Mouse (Mus musculus): ENCODE measurements around the gene Gnb2. TPM values are rescaled to one million over a fixed set of nuclear protein-coding genes. Genes with fewer than 3 reads are reported as not detected.

The Gnb2 gene
- polyA plus RNA-seq, 1 experiment from 2014 or later, result 513 TPM

DNA sequence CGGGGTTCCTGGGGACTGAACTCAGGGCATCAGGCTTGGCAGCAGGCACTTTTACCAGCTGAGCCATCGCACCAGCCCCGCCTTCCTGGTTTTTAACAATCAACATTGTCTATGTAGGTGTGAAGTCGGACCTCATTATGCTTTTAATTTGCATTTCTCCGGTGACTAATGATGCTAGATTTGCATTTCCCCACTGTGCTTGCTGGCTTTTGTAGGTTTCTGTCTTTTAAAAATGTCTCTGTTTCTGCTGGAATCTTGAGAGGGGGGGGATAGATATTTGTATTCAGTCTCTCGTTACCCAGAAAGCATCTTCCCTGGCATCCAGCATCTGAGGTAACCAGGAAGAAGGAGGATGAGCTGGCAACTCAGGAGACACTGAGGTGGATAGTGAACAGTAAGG is 28.2 kb upstream of the Gnb2 start:
- TF ChIP-seq EP300 (IDR thresholded peaks at IDR 0.05) (no peak), CTCF (IDR thresholded peaks at IDR 0.05) (no peak)
- ATAC-seq (no peak), DNase-seq (ENCODE audit: low spot score) (no peak)
- Histone ChIP-seq H3K9me3 (ENCODE audit: low read length) (no peaks in the 10 kb centered on the region), H3K27me3 (replicated peaks; ENCODE audit: insufficient read depth, low read length) (no peaks in the 10 kb centered on the region), H3K9ac (replicated peaks; ENCODE audit: low read depth) (no peak overlapping the region), H3K4me1 (ENCODE audit: insufficient read depth, low read depth, low read length) (no peaks in the 10 kb centered on the region), H3K36me3 (ENCODE audit: insufficient read depth, low read length) (no peaks in the 10 kb centered on the region), H3K4me3 (ENCODE audit: low read depth, low read length) (no peak overlapping the region), H3K27ac (ENCODE audit: low read length) (no peak overlapping the region), H3K4me2 (replicated peaks; ENCODE audit: low read depth, low read length) (no peak overlapping the region)
- WGBS, result 58% methylated on average over 6 of the region's 6 CpGs

DNA sequence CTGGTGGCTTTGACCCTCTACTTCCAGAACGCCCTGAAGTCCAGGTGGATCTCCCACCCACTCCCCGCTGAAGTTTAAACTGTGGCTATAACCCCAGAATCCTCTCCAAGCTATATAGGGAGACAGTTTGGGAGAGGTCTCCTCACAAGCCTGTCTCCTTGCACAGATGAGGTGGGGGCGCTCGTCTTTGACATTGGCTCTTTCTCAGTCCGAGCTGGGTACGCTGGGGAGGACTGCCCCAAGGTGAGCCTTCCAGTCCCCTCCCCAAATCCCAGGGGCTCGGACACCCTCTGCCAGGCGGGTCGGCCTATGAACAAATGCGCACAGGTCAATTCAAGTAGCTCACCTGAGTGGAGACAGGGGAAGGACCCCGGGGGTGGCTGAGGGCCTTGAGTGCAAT is 20.6 kb upstream of the Gnb2 start:
- Histone ChIP-seq H3K27ac (ENCODE audit: low read length) (no peak overlapping the region), H3K4me3 (ENCODE audit: low read depth, low read length) (no peak overlapping the region), H3K4me1 (ENCODE audit: insufficient read depth, low read depth, low read length) (no peaks in the 10 kb centered on the region), H3K27me3 (replicated peaks; ENCODE audit: insufficient read depth, low read length) (0 out of 2 replicates have a peak, but pooled peaks cover 6% of the 10 kb centered on the region), H3K9me3 (ENCODE audit: low read length) (no peaks in the 10 kb centered on the region), H3K4me2 (replicated peaks; ENCODE audit: low read depth, low read length) (no peak overlapping the region), H3K36me3 (ENCODE audit: insufficient read depth, low read length) (no peaks in the 10 kb centered on the region), H3K9ac (replicated peaks; ENCODE audit: low read depth) (no peak overlapping the region)
- 42% methylated on average over 11 of the region's 11 CpGs for WGBS
- ATAC-seq (no peak), DNase-seq (ENCODE audit: low spot score) (no peak)
- TF ChIP-seq EP300 (IDR thresholded peaks at IDR 0.05), result no peak
- no peak for TF ChIP-seq CTCF (IDR thresholded peaks at IDR 0.05)

DNA sequence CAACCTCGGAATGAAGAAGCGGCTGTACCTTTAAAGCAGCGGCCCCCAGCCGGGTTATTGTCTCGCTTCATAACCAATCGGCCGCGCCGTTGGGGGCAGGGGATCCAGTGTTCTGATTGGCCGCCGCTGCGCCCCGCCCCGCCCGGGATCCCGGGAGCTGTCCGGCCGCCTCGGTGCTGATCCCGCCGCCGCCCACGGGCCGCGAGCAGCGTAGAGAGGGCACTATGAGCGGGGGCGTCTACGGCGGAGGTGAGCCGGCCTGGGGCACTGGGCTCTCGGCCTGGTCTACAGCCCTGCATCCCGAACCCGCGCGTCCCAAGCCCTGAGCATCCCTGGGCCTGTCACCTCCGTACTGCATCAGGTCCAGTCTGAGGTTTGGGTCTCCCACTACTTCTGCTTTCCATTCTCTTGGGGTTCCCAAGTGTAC is 20.1 kb upstream of the Gnb2 start, which contains the start of gene Actl6b:
Actl6b (plus strand) TSS at position 107 of the 427 bp plus-strand sequence.
- Histone ChIP-seq H3K4me2 (replicated peaks; ENCODE audit: low read depth, low read length) (0 out of 2 replicates have a peak within 1 kb of the TSS, but pooled peaks have one; percentile 5), H3K9me3 (ENCODE audit: low read length) (no peaks in the 10 kb centered on the region), H3K27ac (ENCODE audit: low read length) (no peak within 1 kb of the TSS), H3K4me3 (ENCODE audit: low read depth, low read length) (no peak within 1 kb of the TSS), H3K9ac (replicated peaks; ENCODE audit: low read depth) (no peak within 1 kb of the TSS), H3K4me1 (ENCODE audit: insufficient read depth, low read depth, low read length) (no peaks in the 10 kb centered on the region), H3K36me3 (ENCODE audit: insufficient read depth, low read length) (no peaks in the 10 kb centered on the region), H3K27me3 (replicated peaks; ENCODE audit: insufficient read depth, low read length) (0 out of 2 replicates have a peak, but pooled peaks cover 6% of the 10 kb centered on the region)
- 4% methylated on average over 32 of the region's 37 CpGs for whole genome bisulfite sequencing
- ATAC-seq (peak; percentile 81), DNase-seq (ENCODE audit: low spot score) (peak; percentile 46)
- TF ChIP-seq CTCF (IDR thresholded peaks at IDR 0.05), result no peak
- TF ChIP-seq EP300 (IDR thresholded peaks at IDR 0.05), result no peak

DNA sequence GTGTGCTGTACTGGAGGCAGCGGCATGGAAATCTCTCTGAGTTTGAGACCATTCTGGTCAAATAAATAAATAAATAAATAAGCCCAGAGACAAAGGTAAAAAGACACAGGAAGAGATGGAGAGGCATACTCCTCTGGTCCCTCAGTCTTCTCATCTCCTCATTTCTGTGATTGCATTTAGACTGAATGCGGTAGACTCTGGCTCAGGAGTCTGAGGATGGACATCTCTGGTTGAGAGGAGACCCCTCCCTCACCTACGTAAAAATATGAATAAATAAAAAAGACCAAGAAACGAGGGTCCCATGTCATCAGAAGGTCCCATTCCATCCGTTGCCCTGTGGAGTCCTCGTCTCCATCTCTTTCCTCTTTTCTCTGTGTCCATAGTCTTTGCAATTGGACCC is 19.7 kb upstream of the Gnb2 start:
- Histone ChIP-seq H3K9me3 (ENCODE audit: low read length) (no peaks in the 10 kb centered on the region), H3K36me3 (ENCODE audit: insufficient read depth, low read length) (no peaks in the 10 kb centered on the region), H3K9ac (replicated peaks; ENCODE audit: low read depth) (no peak overlapping the region), H3K27ac (ENCODE audit: low read length) (no peak overlapping the region), H3K4me1 (ENCODE audit: insufficient read depth, low read depth, low read length) (no peaks in the 10 kb centered on the region), H3K4me2 (replicated peaks; ENCODE audit: low read depth, low read length) (0 out of 2 replicates have a peak overlapping the region, but pooled peaks have one; percentile 5), H3K27me3 (replicated peaks; ENCODE audit: insufficient read depth, low read length) (0 out of 2 replicates have a peak, but pooled peaks cover 6% of the 10 kb centered on the region), H3K4me3 (ENCODE audit: low read depth, low read length) (no peak overlapping the region)
- TF ChIP-seq EP300 (IDR thresholded peaks at IDR 0.05), result no peak
- TF ChIP-seq CTCF (IDR thresholded peaks at IDR 0.05), result no peak
- DNase-seq (ENCODE audit: low spot score) (no peak), ATAC-seq (no peak)
- WGBS, result 21% methylated on average over 6 of the region's 6 CpGs

DNA sequence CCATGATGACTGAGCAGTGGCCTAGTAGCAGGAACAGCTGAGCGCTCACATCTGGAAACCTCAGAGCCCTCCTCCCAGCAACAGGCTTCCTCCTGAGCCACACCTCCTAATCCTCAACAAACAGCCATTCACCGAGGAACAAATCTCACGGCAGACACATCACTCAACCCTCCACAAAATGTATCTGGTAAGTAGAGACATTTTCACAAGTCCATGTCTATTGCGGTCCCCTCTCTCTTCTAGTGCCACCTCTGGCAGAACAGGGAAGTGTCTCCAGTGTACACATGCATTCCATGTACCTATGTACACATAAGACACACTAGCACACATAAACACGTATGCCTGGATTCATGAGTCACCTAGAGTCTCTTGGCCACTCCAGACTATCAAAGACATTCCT is 17.8 kb upstream of the Gnb2 start:
- Histone ChIP-seq H3K4me3 (ENCODE audit: low read depth, low read length) (no peak overlapping the region), H3K9me3 (ENCODE audit: low read length) (no peaks in the 10 kb centered on the region), H3K4me2 (replicated peaks; ENCODE audit: low read depth, low read length) (no peak overlapping the region), H3K27ac (ENCODE audit: low read length) (no peak overlapping the region), H3K36me3 (ENCODE audit: insufficient read depth, low read length) (no peaks in the 10 kb centered on the region), H3K27me3 (replicated peaks; ENCODE audit: insufficient read depth, low read length) (0 out of 2 replicates have a peak, but pooled peaks cover 6% of the 10 kb centered on the region), H3K9ac (replicated peaks; ENCODE audit: low read depth) (no peak overlapping the region), H3K4me1 (ENCODE audit: insufficient read depth, low read depth, low read length) (no peaks in the 10 kb centered on the region)
- WGBS, result 63% methylated on average over 5 of the region's 5 CpGs
- TF ChIP-seq EP300 (IDR thresholded peaks at IDR 0.05) (no peak), CTCF (IDR thresholded peaks at IDR 0.05) (peak; percentile 56)
- DNase-seq (ENCODE audit: low spot score) (no peak), ATAC-seq (no peak)

DNA sequence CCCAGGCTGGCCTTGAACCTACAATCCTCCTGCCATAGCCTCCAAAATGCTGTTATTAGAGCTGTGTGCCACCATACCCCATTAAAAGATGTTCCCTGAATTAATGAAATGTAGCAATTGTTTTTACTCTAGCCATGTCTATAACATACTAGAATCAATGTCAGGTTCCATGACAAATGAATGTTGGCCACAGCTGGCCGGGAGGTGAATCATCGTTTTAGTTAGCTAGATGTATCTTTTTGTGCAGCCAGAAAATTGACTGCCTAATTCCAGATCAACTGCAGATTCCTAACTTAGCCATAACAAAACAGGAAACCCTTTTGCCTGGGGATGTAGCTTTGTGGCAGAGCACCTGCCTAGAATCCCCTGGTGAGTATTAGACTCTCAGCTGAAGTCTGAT is 16.5 kb upstream of the Gnb2 start:
- Histone ChIP-seq H3K4me2 (replicated peaks; ENCODE audit: low read depth, low read length) (no peak overlapping the region), H3K4me3 (ENCODE audit: low read depth, low read length) (no peak overlapping the region), H3K9ac (replicated peaks; ENCODE audit: low read depth) (no peak overlapping the region), H3K4me1 (ENCODE audit: insufficient read depth, low read depth, low read length) (no peaks in the 10 kb centered on the region), H3K27me3 (replicated peaks; ENCODE audit: insufficient read depth, low read length) (0 out of 2 replicates have a peak, but pooled peaks cover 6% of the 10 kb centered on the region), H3K36me3 (ENCODE audit: insufficient read depth, low read length) (no peaks in the 10 kb centered on the region), H3K27ac (ENCODE audit: low read length) (no peak overlapping the region), H3K9me3 (ENCODE audit: low read length) (no peaks in the 10 kb centered on the region)
- WGBS, result 78% methylated on average over 2 of the region's 2 CpGs
- ATAC-seq (no peak), DNase-seq (ENCODE audit: low spot score) (no peak)
- TF ChIP-seq CTCF (IDR thresholded peaks at IDR 0.05) (no peak), EP300 (IDR thresholded peaks at IDR 0.05) (no peak)

DNA sequence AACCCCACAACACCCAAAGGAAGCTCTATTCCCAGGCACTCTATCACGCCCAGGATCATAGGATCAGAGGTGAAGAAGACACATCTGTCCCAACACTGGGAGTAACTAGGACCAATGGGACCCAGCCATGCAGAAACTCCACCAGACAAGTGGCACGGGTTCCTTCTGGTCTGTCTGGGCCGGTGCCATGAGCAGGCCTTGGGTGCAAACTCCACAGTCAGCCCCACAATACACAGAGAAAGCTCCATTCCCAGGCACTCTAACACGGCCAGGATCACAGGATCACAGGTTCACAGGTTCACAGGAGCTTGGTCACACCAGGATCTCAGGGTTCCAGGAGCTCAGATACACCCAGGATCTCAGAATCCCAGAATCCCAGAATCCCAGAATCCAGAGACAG is 12.3 kb upstream of the Gnb2 start:
- Histone ChIP-seq H3K4me1 (ENCODE audit: insufficient read depth, low read depth, low read length) (no peaks in the 10 kb centered on the region), H3K4me3 (ENCODE audit: low read depth, low read length) (no peak overlapping the region), H3K27ac (ENCODE audit: low read length) (no peak overlapping the region), H3K9me3 (ENCODE audit: low read length) (no peaks in the 10 kb centered on the region), H3K27me3 (replicated peaks; ENCODE audit: insufficient read depth, low read length) (no peaks in the 10 kb centered on the region), H3K36me3 (ENCODE audit: insufficient read depth, low read length) (no peaks in the 10 kb centered on the region), H3K4me2 (replicated peaks; ENCODE audit: low read depth, low read length) (no peak overlapping the region), H3K9ac (replicated peaks; ENCODE audit: low read depth) (no peak overlapping the region)
- DNase-seq (ENCODE audit: low spot score), result no peak
- no peak for TF ChIP-seq CTCF (IDR thresholded peaks at IDR 0.05)
- no peak for TF ChIP-seq EP300 (IDR thresholded peaks at IDR 0.05)
- 63% methylated on average over 4 of the region's 4 CpGs for WGBS
- no peak for ATAC-seq

Data from lung, postnatal 0 days (tissue).